Mouse (Mus musculus) forebrain, embryonic 11.5 days (tissue): Measurements from ENCODE around the gene Slc25a34. TPM values are rescaled to one million over a fixed set of nuclear protein-coding genes. Genes with fewer than 3 reads are reported as not detected.

Source experiments
- ATAC-seq: fragments of 200-750 bp; cut with Nextera tagmentation; replicated peaks from 2 replicates; pipeline ENCODE4 v1.8.0; 2017; ENCODE audit warnings: moderate TSS enrichment; ENCODE audit not compliant: low FRiP score
- DNase-seq: peaks from one replicate; pipeline ENCODE4 v3.0.0-alpha.2; 2017; ENCODE audit warnings: low spot score
- H3K27ac ChIP-seq: fragments of 300-500 bp; sonication (generic); 2 replicates; pipeline ENCODE4 v1.5.1; 2014; ENCODE audit warnings: low read depth, low read length
- H3K27me3 ChIP-seq: fragments of 300-500 bp; sonication (generic); 2 replicates; pipeline ENCODE4 v1.6.1; 2014; ENCODE audit warnings: mild to moderate bottlenecking, low read length, mixed read lengths; ENCODE audit not compliant: control insufficient read depth, insufficient read depth
- H3K36me3 ChIP-seq: fragments of 300-500 bp; sonication (generic); 2 replicates; pipeline ENCODE4 v1.6.1; 2014; ENCODE audit warnings: mild to moderate bottlenecking, low read length, moderate library complexity, mixed read lengths; ENCODE audit not compliant: control insufficient read depth, insufficient read depth
- H3K4me1 ChIP-seq: fragments of 300-500 bp; sonication (generic); replicated peaks from 2 replicates; pipeline ENCODE4 v1.6.1; 2014; ENCODE audit warnings: low read length, mixed read lengths; ENCODE audit not compliant: control insufficient read depth, insufficient read depth
- H3K4me2 ChIP-seq: fragments of 300-500 bp; sonication (generic); 2 replicates; pipeline ENCODE4 v1.6.1; 2014; ENCODE audit warnings: low read depth, mild to moderate bottlenecking, low read length, moderate library complexity, mixed read lengths; ENCODE audit not compliant: severe bottlenecking
- H3K4me3 ChIP-seq: fragments of 300-500 bp; sonication (generic); 2 replicates; pipeline ENCODE4 v1.5.1; 2014; ENCODE audit warnings: low read depth, low read length
- H3K9ac ChIP-seq: fragments of 300-500 bp; sonication (generic); 2 replicates; pipeline ENCODE4 v1.6.1; 2014; ENCODE audit warnings: low read length
- H3K9me3 ChIP-seq: fragments of 300-500 bp; sonication (generic); 2 replicates; pipeline ENCODE4 v1.6.1; 2016; ENCODE audit warnings: low read length, mixed read lengths; ENCODE audit not compliant: control insufficient read depth
- WGBS: fragments of 180-500 bp; shearing (Covaris S2); extraction: QIAGEN DNeasy Blood & Tissue Kit; methylation state at CpG from one replicate; pipeline ENCODE4 v1.1.7; 2014; 5-methylcytosine and 5-hydroxymethylcytosine counted together
- polyA plus RNA-seq: library from polyadenylated mRNA; unstranded; fragments of >200 nt; fragmentation: Nextera tagmentation; extraction: Ambion mirVana; gene quantifications from 2 replicates; pipeline ENCODE4 v1.2.1, GENCODE M21; 2014

Slc25a34 gene
- 0.13 TPM in 1 of 2 replicates, not detected in the other for polyA plus RNA-seq

GRCm38 (mm10) chr4:141623666-141624065 lies at the start of gene Slc25a34:
TSS of gene Slc25a34 (minus strand) at chr4:141623821.
- no peaks in the 10 kb centered on the region for H3K27me3 ChIP-seq
- no peak within 1 kb of the TSS for H3K27ac ChIP-seq
- DNase-seq (no peak), ATAC-seq (no peak)
- H3K9me3 ChIP-seq = no peaks in the 10 kb centered on the region
- 50% methylated on average over 1 of the region's 1 CpGs for WGBS
- no peak within 1 kb of the TSS for H3K9ac ChIP-seq
- H3K4me3 ChIP-seq = no peak within 1 kb of the TSS
- no peaks in the 10 kb centered on the region for H3K36me3 ChIP-seq
- no peaks in the 10 kb centered on the region for H3K4me1 ChIP-seq
- H3K4me2 ChIP-seq = no peak within 1 kb of the TSS

- Histone ChIP-seq H3K9me3 (no peaks in the 10 kb centered on the region), H3K27me3 (no peaks in the 10 kb centered on the region), H3K4me3 (no peak overlapping the region), H3K36me3 (no peaks in the 10 kb centered on the region), H3K4me2 (no peak overlapping the region), H3K9ac (no peak overlapping the region), H3K4me1 (no peaks in the 10 kb centered on the region), H3K27ac (no peak overlapping the region)
- ATAC-seq (no peak), DNase-seq (no peak)
- WGBS = 82% methylated on average over 13 of the region's 13 CpGs
These were observed 48.7 kb upstream of the Slc25a34 start for GRCm38 (mm10) chr4:141672325-141672724.

GRCm38 (mm10) chr4:141671389-141671788 lies 47.8 kb upstream of the Slc25a34 start:
- Histone ChIP-seq H3K27me3 (no peaks in the 10 kb centered on the region), H3K9ac (no peak overlapping the region), H3K36me3 (no peaks in the 10 kb centered on the region), H3K4me3 (no peak overlapping the region), H3K9me3 (no peaks in the 10 kb centered on the region), H3K4me1 (no peaks in the 10 kb centered on the region), H3K4me2 (no peak overlapping the region), H3K27ac (no peak overlapping the region)
- 87% methylated on average over 4 of the region's 4 CpGs for WGBS
- ATAC-seq (no peak), DNase-seq (no peak)

- ATAC-seq (no peak), DNase-seq (no peak)
- H3K27me3 ChIP-seq = no peaks in the 10 kb centered on the region
- H3K36me3 ChIP-seq = no peaks in the 10 kb centered on the region
- no peaks in the 10 kb centered on the region for H3K4me1 ChIP-seq
- no peak overlapping the region for H3K4me3 ChIP-seq
- no peak overlapping the region for H3K9ac ChIP-seq
- no peak overlapping the region for H3K27ac ChIP-seq
- no peaks in the 10 kb centered on the region for H3K9me3 ChIP-seq
- 91% methylated on average over 18 of the region's 18 CpGs for WGBS
- no peak overlapping the region for H3K4me2 ChIP-seq
These were observed 46.5 kb upstream of the Slc25a34 start for GRCm38 (mm10) chr4:141669898-141670712.

GRCm38 (mm10) chr4:141664799-141665198 lies 41.2 kb upstream of the Slc25a34 start, which contains the start of gene Plekhm2:
TSS of gene Plekhm2 (minus strand) at chr4:141664899.
- WGBS = 74% methylated on average over 8 of the region's 8 CpGs
- ATAC-seq = no peak; the same call in 1 of the 2 replicates
- no peaks in the 10 kb centered on the region for H3K9me3 ChIP-seq

GRCm38 (mm10) chr4:141664011-141664745 lies 40.6 kb upstream of the Slc25a34 start:
- Histone ChIP-seq H3K27ac (no peak overlapping the region), H3K36me3 (no peaks in the 10 kb centered on the region; the same call in 1 of the 2 replicates), H3K27me3 (no peaks in the 10 kb centered on the region), H3K4me2 (peak overlapping the region; percentile 90), H3K4me1 (peaks cover 11% of the 10 kb centered on the region), H3K9me3 (no peaks in the 10 kb centered on the region), H3K4me3 (peak overlapping the region; percentile 81), H3K9ac (peak overlapping the region; percentile 96)
- ATAC-seq (peak; percentile 76), DNase-seq (peak; percentile 82)
- 1% methylated on average over 59 of the region's 60 CpGs for WGBS

More at GRCm38 (mm10) chr4:141664799-141665198, 41.2 kb upstream of the Slc25a34 start, which contains the start of gene Plekhm2:
- Histone ChIP-seq H3K4me3 (peak within 1 kb of the TSS; percentile 81), H3K36me3 (no peaks in the 10 kb centered on the region), H3K27me3 (no peaks in the 10 kb centered on the region), H3K4me2 (peak within 1 kb of the TSS; percentile 90), H3K9ac (peak within 1 kb of the TSS; percentile 96), H3K27ac (no peak within 1 kb of the TSS), H3K4me1 (peaks cover 11% of the 10 kb centered on the region)
- DNase-seq = no peak

- H3K4me1 ChIP-seq = peaks cover 11% of the 10 kb centered on the region
- no peaks in the 10 kb centered on the region for H3K9me3 ChIP-seq
- ATAC-seq (peak; percentile 20; the same call in 1 of the 2 replicates), DNase-seq (peak; percentile 69)
- no peaks in the 10 kb centered on the region for H3K27me3 ChIP-seq
- peak overlapping the region; percentile 90 for H3K4me2 ChIP-seq
- H3K4me3 ChIP-seq = peak overlapping the region; percentile 81
- no peaks in the 10 kb centered on the region; the same call in 1 of the 2 replicates for H3K36me3 ChIP-seq
- WGBS = 4% methylated on average over 46 of the region's 47 CpGs
- H3K27ac ChIP-seq = no peak overlapping the region
- peak overlapping the region; percentile 96 for H3K9ac ChIP-seq
These were observed 39.7 kb upstream of the Slc25a34 start for GRCm38 (mm10) chr4:141663122-141663931.

GRCm38 (mm10) chr4:141660884-141661283 lies 37.3 kb upstream of the Slc25a34 start:
- Histone ChIP-seq H3K27ac (no peak overlapping the region), H3K4me1 (peaks cover 11% of the 10 kb centered on the region), H3K9me3 (no peaks in the 10 kb centered on the region), H3K36me3 (no peaks in the 10 kb centered on the region; the same call in 1 of the 2 replicates), H3K4me3 (no peak overlapping the region), H3K27me3 (no peaks in the 10 kb centered on the region), H3K4me2 (no peak overlapping the region), H3K9ac (no peak overlapping the region)
- WGBS = 92% methylated on average over 11 of the region's 11 CpGs
- DNase-seq (no peak), ATAC-seq (no peak)
